Mouse (Mus musculus): ENCODE measurements at regions not wholly inside any gene's neighbourhood (a gene's known extent, or its start where the extent isn't known, plus 50 kb on each side); places are given as distances from the start of the nearest gene placed in this dataset.

- TF ChIP-seq CTCF (IDR thresholded peaks at IDR 0.05; ENCODE audit: borderline replicate concordance, insufficient read depth, low read depth, low read length) (no peak), POLR2A (IDR thresholded peaks at IDR 0.05; ENCODE audit: borderline replicate concordance, insufficient read depth, low read length) (no peak)
These were observed 217.6 kb downstream of the Pdzph1 start for GRCm38 (mm10) chr17:58773595-58773994.
